Mouse (Mus musculus) kidney, postnatal 4 days (tissue): ENCODE measurements around the gene Nfx1.

Source experiments
- DNase-seq, 2 experiments: peaks; one replicate each; pipeline ENCODE4 v3.0.0; 2021; ENCODE audit warnings: mixed read lengths in 2 of 2

The Nfx1 gene

GRCm38 (mm10) chr4:40976651-40977050, 5.9 kb downstream of the Nfx1 start:
- DNase-seq = no peak

GRCm38 (mm10) chr4:40979430-40979829, 8.7 kb downstream of the Nfx1 start:
- no peak for DNase-seq

GRCm38 (mm10) chr4:40982486-40982885, 11.8 kb downstream of the Nfx1 start:
- no peak for DNase-seq

GRCm38 (mm10) chr4:40983686-40984085, 13.0 kb downstream of the Nfx1 start:
- DNase-seq = no peak

- DNase-seq = no peak
These were observed 18.9 kb downstream of the Nfx1 start for GRCm38 (mm10) chr4:40989633-40990032.

GRCm38 (mm10) chr4:40996302-40996701, 25.6 kb downstream of the Nfx1 start:
- DNase-seq = no peak

GRCm38 (mm10) chr4:40997916-40998315, 27.2 kb downstream of the Nfx1 start:
- no peak for DNase-seq

- no peak for DNase-seq
These were observed 29.6 kb downstream of the Nfx1 start for GRCm38 (mm10) chr4:41000271-41000670.

- no peak for DNase-seq
These were observed 30.3 kb downstream of the Nfx1 start for GRCm38 (mm10) chr4:41000842-41001639.

GRCm38 (mm10) chr4:41013351-41013750, 42.6 kb downstream of the Nfx1 start:
- DNase-seq = no peak

- no peak for DNase-seq
These were observed 45.1 kb downstream of the Nfx1 start for GRCm38 (mm10) chr4:41015798-41016197.

- no peak for DNase-seq
These were observed 50.4 kb downstream of the Nfx1 start for GRCm38 (mm10) chr4:41021094-41021493.

- DNase-seq = no peak
These were observed 55.5 kb downstream of the Nfx1 start for GRCm38 (mm10) chr4:41026086-41026787.

- peak; percentile 49 to 71 for DNase-seq
These were observed 57.2 kb downstream of the Nfx1 start for GRCm38 (mm10) chr4:41027872-41028271.

GRCm38 (mm10) chr4:41028272-41028671, 57.6 kb downstream of the Nfx1 start:
- no peak for DNase-seq

- no peak for DNase-seq
These were observed 58.7 kb downstream of the Nfx1 start for GRCm38 (mm10) chr4:41029372-41029771.

GRCm38 (mm10) chr4:41031242-41031641, 60.5 kb downstream of the Nfx1 start:
- DNase-seq = no peak

- no peak for DNase-seq
These were observed 67.2 kb downstream of the Nfx1 start for GRCm38 (mm10) chr4:41037942-41038341.

GRCm38 (mm10) chr4:41040983-41041382, 70.3 kb downstream of the Nfx1 start:
- DNase-seq = peak; percentile 51 to 64

- peak in 1 of 2 experiments; percentile 46 for DNase-seq
These were observed 72.2 kb downstream of the Nfx1 start for GRCm38 (mm10) chr4:41042880-41043279.

- peak in 1 of 2 experiments; percentile 43 for DNase-seq
These were observed 73.3 kb downstream of the Nfx1 start for GRCm38 (mm10) chr4:41043961-41044360.

GRCm38 (mm10) chr4:41045288-41045687, 74.6 kb downstream of the Nfx1 start:
- peak in 1 of 2 experiments; percentile 58 for DNase-seq

GRCm38 (mm10) chr4:41046254-41046795, 75.6 kb downstream of the Nfx1 start:
- no peak for DNase-seq
